Mouse (Mus musculus) lung, postnatal 0 days (tissue): ENCODE results near the gene Metap1d. TPM values are rescaled to one million over a fixed set of nuclear protein-coding genes. Genes with fewer than 3 reads are reported as not detected.

Experiments used
- ATAC-seq: fragments of 200-750 bp; cut with Nextera tagmentation; 2 replicates; pipeline ENCODE4 v1.8.0; 2017; ENCODE audit warnings: moderate library complexity
- DNase-seq: peaks from one replicate; pipeline ENCODE4 v3.0.0-alpha.2; 2016; ENCODE audit warnings: low spot score
- H3K27ac ChIP-seq: fragments of 300-500 bp; sonication (generic); 2 replicates; pipeline ENCODE4 v1.5.1; 2014; ENCODE audit warnings: antibody characterized with exemption, mild to moderate bottlenecking, low read length, mixed read lengths
- H3K27me3 ChIP-seq: fragments of 300-500 bp; sonication (generic); replicated peaks from 2 replicates; pipeline ENCODE4 v1.6.1; 2014; ENCODE audit warnings: low read length, mixed read lengths; ENCODE audit not compliant: insufficient read depth
- H3K36me3 ChIP-seq: fragments of 300-500 bp; sonication (generic); 2 replicates; pipeline ENCODE4 v1.6.1; 2014; ENCODE audit warnings: low read length, mixed read lengths; ENCODE audit not compliant: insufficient read depth
- H3K4me1 ChIP-seq: fragments of 300-500 bp; sonication (generic); 2 replicates; pipeline ENCODE4 v1.6.1; 2014; ENCODE audit warnings: antibody characterized with exemption, low read depth, low read length, mixed read lengths; ENCODE audit not compliant: insufficient read depth
- H3K4me2 ChIP-seq: fragments of 300-500 bp; sonication (generic); replicated peaks from 2 replicates; pipeline ENCODE4 v1.6.1; 2014; ENCODE audit warnings: low read depth, mild to moderate bottlenecking, low read length, moderate library complexity, mixed read lengths
- H3K4me3 ChIP-seq: fragments of 300-500 bp; sonication (generic); 2 replicates; pipeline ENCODE4 v1.5.1; 2014; ENCODE audit warnings: low read depth, low read length
- H3K9ac ChIP-seq: fragments of 300-500 bp; sonication (generic); replicated peaks from 2 replicates; pipeline ENCODE4 v1.6.1; 2014; ENCODE audit warnings: low read depth, mild to moderate bottlenecking
- H3K9me3 ChIP-seq: fragments of 300-500 bp; sonication (generic); 2 replicates; pipeline ENCODE4 v1.6.1; 2016; ENCODE audit warnings: low read length, mixed read lengths
- CTCF ChIP-seq: IDR thresholded peaks from 2 replicates; pipeline ENCODE4 v1.5.1; 2016; ENCODE audit warnings: antibody characterized with exemption, mild to moderate bottlenecking
- EP300 ChIP-seq: IDR thresholded peaks from 2 replicates; pipeline ENCODE4 v1.6.1; 2016; ENCODE audit warnings: antibody characterized with exemption, mild to moderate bottlenecking, control low read depth
- WGBS: fragments of 180-500 bp; shearing (Covaris S2); extraction: QIAGEN DNeasy Blood & Tissue Kit; methylation state at CpG from one replicate; pipeline ENCODE4 v1.1.7; 2014; 5-methylcytosine and 5-hydroxymethylcytosine counted together
- polyA plus RNA-seq: library from polyadenylated mRNA; unstranded; fragments of >200 nt; fragmentation: Nextera tagmentation; extraction: Ambion mirVana; gene quantifications from 2 replicates; pipeline ENCODE4 v1.2.1, GENCODE M21; 2015

The Metap1d gene
- polyA plus RNA-seq, 1 experiment from 2014 or later, result 15.3 TPM

- DNase-seq (no peak), ATAC-seq (no peak)
- Histone ChIP-seq H3K4me3 (no peak overlapping the region), H3K4me2 (no peak overlapping the region), H3K4me1 (no peaks in the 10 kb centered on the region), H3K9ac (no peak overlapping the region), H3K36me3 (no peaks in the 10 kb centered on the region), H3K9me3 (no peaks in the 10 kb centered on the region), H3K27me3 (no peaks in the 10 kb centered on the region), H3K27ac (no peak overlapping the region)
- TF ChIP-seq EP300 (no peak), CTCF (no peak)
- WGBS, result 76% methylated on average over 6 of the region's 6 CpGs
Measured at GRCm38 (mm10) chr2:71481825-71482224, 28.7 kb downstream of the Metap1d start.

- Histone ChIP-seq H3K27me3 (no peaks in the 10 kb centered on the region), H3K4me1 (no peaks in the 10 kb centered on the region), H3K27ac (no peak overlapping the region), H3K36me3 (no peaks in the 10 kb centered on the region), H3K4me2 (no peak overlapping the region), H3K4me3 (no peak overlapping the region), H3K9me3 (no peaks in the 10 kb centered on the region), H3K9ac (no peak overlapping the region)
- no peak for TF ChIP-seq CTCF
- no peak for TF ChIP-seq EP300
- DNase-seq (no peak), ATAC-seq (no peak)
- 71% methylated on average over 10 of the region's 10 CpGs for WGBS
Measured at GRCm38 (mm10) chr2:71483046-71483716, 30.1 kb downstream of the Metap1d start.

GRCm38 (mm10) chr2:71483717-71484066 lies 30.6 kb downstream of the Metap1d start:
- H3K9me3 ChIP-seq, result no peaks in the 10 kb centered on the region
- ATAC-seq, result no peak
- no peak overlapping the region for H3K27ac ChIP-seq
- H3K4me2 ChIP-seq, result no peak overlapping the region
- H3K4me3 ChIP-seq, result no peak overlapping the region
- H3K27me3 ChIP-seq, result no peaks in the 10 kb centered on the region
- H3K4me1 ChIP-seq, result no peaks in the 10 kb centered on the region
- H3K9ac ChIP-seq, result no peak overlapping the region
- no peak for TF ChIP-seq CTCF
- no peak for TF ChIP-seq EP300
- no peak for DNase-seq
- H3K36me3 ChIP-seq, result no peaks in the 10 kb centered on the region
- 79% methylated on average over 5 of the region's 5 CpGs for WGBS

GRCm38 (mm10) chr2:71491295-71491694 lies 38.2 kb downstream of the Metap1d start:
- Histone ChIP-seq H3K4me2 (no peak overlapping the region), H3K4me1 (no peaks in the 10 kb centered on the region), H3K9me3 (no peaks in the 10 kb centered on the region), H3K36me3 (no peaks in the 10 kb centered on the region), H3K27ac (no peak overlapping the region), H3K9ac (no peak overlapping the region), H3K27me3 (no peaks in the 10 kb centered on the region), H3K4me3 (no peak overlapping the region)
- ATAC-seq (no peak), DNase-seq (no peak)
- TF ChIP-seq EP300 (no peak), CTCF (no peak)

GRCm38 (mm10) chr2:71493161-71493683 lies 40.1 kb downstream of the Metap1d start:
- 47% methylated on average over 12 of the region's 12 CpGs for WGBS
- no peak for DNase-seq
- Histone ChIP-seq H3K9ac (no peak overlapping the region), H3K27ac (no peak overlapping the region), H3K9me3 (no peaks in the 10 kb centered on the region), H3K36me3 (no peaks in the 10 kb centered on the region), H3K4me2 (no peak overlapping the region), H3K27me3 (no peaks in the 10 kb centered on the region), H3K4me3 (no peak overlapping the region), H3K4me1 (no peaks in the 10 kb centered on the region)
- ATAC-seq, result no peak
- TF ChIP-seq CTCF (no peak), EP300 (no peak)

- Histone ChIP-seq H3K9me3 (no peaks in the 10 kb centered on the region), H3K27me3 (no peaks in the 10 kb centered on the region), H3K4me3 (no peak overlapping the region), H3K27ac (no peak overlapping the region), H3K36me3 (no peaks in the 10 kb centered on the region), H3K4me2 (no peak overlapping the region), H3K4me1 (no peaks in the 10 kb centered on the region), H3K9ac (no peak overlapping the region)
- no peak for DNase-seq
- TF ChIP-seq CTCF, result no peak
- TF ChIP-seq EP300, result no peak
- no peak for ATAC-seq
- 54% methylated on average over 10 of the region's 10 CpGs for WGBS
Measured at GRCm38 (mm10) chr2:71494503-71494902, 41.4 kb downstream of the Metap1d start.
